ENCODE assay signal across 21 mouse cellular contexts in genomic region chr9:15140546-15140945, GRCm38 (mm10). TPM values are rescaled to one million over a fixed set of nuclear protein-coding genes. Genes with fewer than 3 reads are reported as not detected.
"Had no signal": no experiment of that assay in that cellular context is flagged by ENCODE, and none has a peak within 500 bp of the region (broad histone marks: within the 10 kb centered on the region; RNA-seq: fewer than 3 reads in every experiment).

No protein-coding gene starts in this region.

- DNase-seq: lung, adult 2 months; lung, postnatal 14 days; lung, postnatal 36 days; right cerebral cortex, postnatal 14 days; thymus, adult 2 months; thymus, postnatal 25 days; thymus, postnatal 4 days had no signal

- H3K4me2 ChIP-seq: lung, embryonic 15.5 days; midbrain, embryonic 11.5 days; midbrain, embryonic 13.5 days; midbrain, embryonic 15.5 days; neural tube, embryonic 12.5 days; stomach, embryonic 15.5 days had no signal

- H3K27me3 ChIP-seq: lung, embryonic 15.5 days; midbrain, embryonic 13.5 days; midbrain, embryonic 15.5 days; neural tube, embryonic 12.5 days; stomach, embryonic 15.5 days had no signal

- H3K4me3 ChIP-seq: lung, embryonic 15.5 days; megakaryocyte, embryonic 14.5 days; midbrain, embryonic 13.5 days; midbrain, embryonic 15.5 days; neural tube, embryonic 12.5 days; stomach, embryonic 15.5 days had no signal

- H3K4me1 ChIP-seq: lung, embryonic 15.5 days; megakaryocyte, embryonic 14.5 days; midbrain, embryonic 13.5 days; midbrain, embryonic 15.5 days; neural tube, embryonic 12.5 days; stomach, embryonic 15.5 days had no signal

- H3K9me3 ChIP-seq: lung, embryonic 15.5 days; midbrain, embryonic 13.5 days; midbrain, embryonic 15.5 days; neural tube, embryonic 12.5 days; stomach, embryonic 15.5 days had no signal

- H3K27ac ChIP-seq: lung, embryonic 15.5 days; macrophage; midbrain, embryonic 13.5 days; midbrain, embryonic 15.5 days; neural tube, embryonic 12.5 days; stomach, embryonic 15.5 days; stomach, postnatal 0 days had no signal

- ATAC-seq: lung, postnatal 0 days; midbrain, embryonic 13.5 days; midbrain, embryonic 15.5 days had no signal

- H3K36me3 ChIP-seq: lung, embryonic 15.5 days; midbrain, embryonic 13.5 days; midbrain, embryonic 15.5 days; neural tube, embryonic 12.5 days; stomach, embryonic 15.5 days had no signal

- H3K9ac ChIP-seq: lung, embryonic 15.5 days; midbrain, embryonic 13.5 days; midbrain, embryonic 15.5 days; neural tube, embryonic 12.5 days; stomach, embryonic 15.5 days had no signal

RNA-seq across cellular contexts. Expression of gene Hephl1, which starts 28.6 kb away (rescaled TPM):
- total RNA-seq: megakaryocyte progenitor cell, adult 5-6 weeks; monocyte, adult 5-6 weeks; neutrophil, adult 5-6 weeks had no signal
- polyA plus RNA-seq: lung, embryonic 15.5 days; lung, postnatal 0 days; macrophage; midbrain, embryonic 11.5 days; midbrain, embryonic 13.5 days; midbrain, embryonic 15.5 days; neural tube, embryonic 12.5 days; spleen, adult 2 months; stomach, embryonic 15.5 days; stomach, postnatal 0 days had no signal
